Mouse (Mus musculus) kidney, adult 8-10 months (tissue): ENCODE measurements around the gene 6430548M08Rik.
A peak's percentile ranks its signal among the peaks of the same experiment; 100 is the strongest.

Experiments used
- DNase-seq, 2 experiments: peaks; one replicate each; pipeline ENCODE4 v3.0.0; 2022

Gene 6430548M08Rik

GRCm38 (mm10) chr8:120184850-120185792 lies 71.2 kb downstream of the 6430548M08Rik start:
- no peak for DNase-seq

GRCm38 (mm10) chr8:120186454-120186853 lies 72.5 kb downstream of the 6430548M08Rik start:
- DNase-seq = peak; percentile 35 to 50

GRCm38 (mm10) chr8:120188510-120188909 lies 74.6 kb downstream of the 6430548M08Rik start:
- DNase-seq = peak; percentile 69 to 73

GRCm38 (mm10) chr8:120189440-120189839 lies 75.5 kb downstream of the 6430548M08Rik start:
- peak in 1 of 2 experiments; percentile 36 for DNase-seq

- DNase-seq = no peak
Observed at GRCm38 (mm10) chr8:120190107-120190809, 76.3 kb downstream of the 6430548M08Rik start.

- DNase-seq = peak; percentile 91 to 93
Observed at GRCm38 (mm10) chr8:120190810-120191413, 77.0 kb downstream of the 6430548M08Rik start.

GRCm38 (mm10) chr8:120191633-120192032 lies 77.7 kb downstream of the 6430548M08Rik start:
- DNase-seq = no peak

- DNase-seq = no peak
Observed at GRCm38 (mm10) chr8:120192118-120192517, 78.2 kb downstream of the 6430548M08Rik start.

- no peak for DNase-seq
Observed at GRCm38 (mm10) chr8:120201351-120201750, 87.4 kb downstream of the 6430548M08Rik start.

GRCm38 (mm10) chr8:120202546-120202945 lies 88.6 kb downstream of the 6430548M08Rik start:
- no peak for DNase-seq

GRCm38 (mm10) chr8:120204736-120205360 lies 90.9 kb downstream of the 6430548M08Rik start:
- peak; percentile 48 to 65 for DNase-seq

GRCm38 (mm10) chr8:120205916-120206315 lies 92.0 kb downstream of the 6430548M08Rik start:
- DNase-seq = no peak

GRCm38 (mm10) chr8:120207364-120207763 lies 93.4 kb downstream of the 6430548M08Rik start:
- DNase-seq = no peak

- no peak for DNase-seq
Observed at GRCm38 (mm10) chr8:120208113-120208512, 94.2 kb downstream of the 6430548M08Rik start.

- DNase-seq = no peak
Observed at GRCm38 (mm10) chr8:120211345-120211744, 97.4 kb downstream of the 6430548M08Rik start.

GRCm38 (mm10) chr8:120212596-120212995 lies 98.6 kb downstream of the 6430548M08Rik start:
- no peak for DNase-seq

GRCm38 (mm10) chr8:120213229-120213628 lies 99.3 kb downstream of the 6430548M08Rik start:
- DNase-seq = no peak

GRCm38 (mm10) chr8:120213939-120214338 lies 100.0 kb downstream of the 6430548M08Rik start:
- no peak for DNase-seq
